Mouse (Mus musculus): ENCODE measurements around the gene Zfc3h1.

Gene Zfc3h1

DNA sequence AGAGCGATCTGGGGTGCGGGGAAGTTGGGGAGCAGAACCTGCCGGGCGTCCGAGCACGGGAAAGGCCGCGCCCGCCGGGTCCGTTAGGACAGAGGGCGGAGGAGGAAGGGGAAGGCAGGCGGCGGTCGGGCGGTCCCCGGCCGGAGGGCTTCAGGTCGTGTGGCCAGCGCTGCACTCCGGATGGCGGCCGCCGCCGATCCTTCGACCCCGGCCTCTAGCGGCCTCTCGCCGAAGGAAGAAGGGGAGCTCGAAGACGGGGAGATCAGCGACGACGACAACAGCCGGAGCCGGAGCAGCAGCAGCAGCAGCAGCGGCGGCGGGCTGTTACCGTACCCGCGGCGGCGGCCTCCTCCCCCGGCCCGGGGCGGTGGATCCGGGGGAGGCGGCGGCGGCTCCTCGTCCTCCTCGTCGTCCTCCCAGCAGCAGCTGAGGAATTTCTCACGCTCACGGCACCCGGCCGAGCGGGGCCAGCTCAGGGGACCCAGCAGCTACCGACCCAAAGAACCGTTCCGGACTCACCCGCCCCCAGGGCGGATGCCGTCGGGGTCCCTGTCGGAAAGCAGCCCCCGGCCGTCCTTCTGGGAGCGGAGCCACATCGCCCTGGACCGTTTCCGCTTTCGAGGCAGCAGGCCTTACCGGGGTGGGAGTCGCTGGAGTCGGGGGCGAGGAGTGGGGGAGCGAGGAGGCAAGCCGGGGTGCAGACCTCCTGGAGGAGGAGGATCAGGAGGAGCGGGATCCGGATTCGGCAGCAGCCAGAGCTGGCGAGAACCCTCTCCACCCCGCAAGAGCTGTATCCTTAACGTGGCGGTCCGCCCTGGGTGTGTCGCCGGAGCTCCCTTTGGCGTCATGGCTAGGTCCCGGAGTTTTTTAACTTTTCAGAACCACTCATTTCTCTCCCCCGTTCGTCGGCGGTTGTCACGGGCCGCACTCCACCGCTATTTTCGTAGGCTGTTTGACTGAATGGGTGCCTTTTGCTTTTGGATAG is 551 bp downstream of the Zfc3h1 start:
- peak; percentile 73 for DNase-seq

DNA sequence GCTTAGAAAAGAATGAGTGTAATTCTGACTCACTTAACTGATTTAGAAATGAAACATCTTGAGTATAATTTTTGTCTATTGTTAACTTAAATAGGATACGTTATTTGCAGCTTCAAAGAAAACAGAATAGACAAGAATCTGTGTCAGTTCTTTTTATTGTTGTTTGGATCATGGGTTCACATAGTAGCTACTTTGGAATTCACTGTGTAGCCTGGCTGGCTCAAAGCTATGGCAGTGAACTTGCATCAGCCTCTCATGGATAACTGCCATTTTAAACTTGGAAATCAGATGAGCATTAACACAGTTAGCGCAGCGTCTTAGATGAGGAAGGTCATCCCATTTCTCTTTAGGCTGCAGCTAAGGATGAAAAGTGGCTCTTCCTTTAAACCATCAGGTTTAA is 3.1 kb downstream of the Zfc3h1 start:
- DNase-seq: no peak

DNA sequence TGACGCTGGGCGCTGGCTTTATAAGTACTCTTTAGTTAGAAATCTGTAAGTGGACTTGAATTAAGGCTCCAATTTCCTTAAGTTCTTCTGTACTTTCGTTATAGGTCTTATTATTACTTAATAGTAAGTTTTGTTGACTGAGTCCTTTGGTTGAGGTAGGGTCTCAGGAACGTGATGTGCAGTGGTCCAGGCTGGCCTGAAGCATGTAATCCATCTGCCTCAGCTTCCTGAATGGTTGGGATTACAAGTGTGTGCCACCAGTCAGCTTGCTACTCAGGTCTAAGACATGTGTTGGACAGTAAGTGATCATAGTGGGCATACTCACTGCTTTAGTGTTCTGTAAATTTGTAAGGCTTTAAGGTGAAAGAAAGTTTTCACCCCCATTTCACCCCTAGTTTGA is 6.3 kb downstream of the Zfc3h1 start:
- no peak for DNase-seq

DNA sequence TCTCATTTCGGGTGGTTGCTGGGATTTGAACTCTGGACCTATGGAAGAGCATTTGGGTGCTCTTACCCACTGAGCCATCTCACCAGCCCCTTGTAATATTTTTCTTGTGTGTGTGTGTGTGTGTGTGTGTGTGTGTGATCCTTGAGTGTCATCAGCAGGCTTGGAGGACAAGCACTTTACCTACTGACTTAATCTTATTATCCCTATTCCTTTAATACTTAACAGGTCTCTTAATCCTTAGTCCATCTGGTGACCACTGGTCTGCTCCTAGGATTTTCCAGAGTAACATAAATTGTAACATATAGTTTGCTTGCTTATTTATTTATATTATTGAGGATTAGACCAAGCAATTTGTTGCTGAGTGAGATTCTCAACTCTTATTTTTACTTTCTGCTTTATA is 7.1 kb downstream of the Zfc3h1 start:
- DNase-seq: no peak

DNA sequence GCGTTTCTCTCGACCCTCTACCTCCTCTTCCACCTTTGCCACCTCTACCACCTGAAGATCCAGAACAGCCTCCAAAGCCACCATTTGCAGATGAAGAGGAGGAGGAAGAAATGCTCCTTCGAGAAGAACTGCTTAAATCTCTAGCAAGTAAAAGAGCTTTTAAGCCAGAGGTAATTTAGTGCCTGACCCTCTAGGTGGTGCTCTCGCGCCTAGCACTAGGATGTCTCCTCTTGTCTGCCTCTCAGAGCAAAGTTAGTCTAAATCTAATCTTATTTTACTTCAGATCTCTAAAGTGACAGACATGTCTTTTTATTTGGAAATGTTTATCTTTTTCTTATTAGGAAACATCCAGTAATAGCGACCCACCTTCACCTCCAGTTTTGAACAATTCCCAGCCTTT is 21.6 kb downstream of the Zfc3h1 start:
- DNase-seq: peak; percentile 58

DNA sequence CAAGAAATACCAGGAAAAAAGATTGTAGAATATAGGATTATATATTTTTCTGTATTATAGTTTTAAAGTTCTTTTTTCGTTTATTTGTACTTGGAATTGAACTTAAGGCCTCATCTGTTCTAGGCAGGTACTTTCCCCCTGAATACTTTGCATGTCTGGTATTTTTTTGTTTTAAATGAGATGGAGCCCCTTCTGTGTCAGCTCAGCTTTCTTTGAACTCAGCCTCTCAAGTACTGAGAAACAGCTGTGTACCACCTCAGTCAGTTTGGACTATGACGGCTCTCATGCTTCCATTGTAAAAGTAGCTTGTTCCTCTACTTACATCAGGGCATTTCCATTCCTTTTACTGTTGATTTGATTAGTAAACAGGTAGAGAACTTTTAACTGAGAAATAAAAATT is 28.7 kb downstream of the Zfc3h1 start:
- DNase-seq: no peak

DNA sequence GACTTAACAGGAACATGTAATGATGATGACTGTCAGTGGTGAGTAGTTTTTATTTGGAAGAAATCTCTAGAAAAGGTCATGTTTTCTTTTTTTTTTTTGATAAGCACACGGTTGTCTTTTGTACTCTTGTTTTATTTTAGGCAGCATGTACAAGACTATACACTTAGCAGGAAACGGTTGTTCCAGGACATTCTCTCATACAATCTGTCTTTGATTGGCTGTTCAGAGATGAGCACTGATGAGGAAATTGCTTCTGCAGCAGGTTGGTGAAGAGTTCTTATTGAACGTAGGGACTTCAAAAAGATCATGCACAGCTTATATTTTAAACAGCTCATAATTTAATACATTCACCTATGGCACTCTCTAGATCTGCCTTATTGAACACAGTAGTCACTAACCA is 29.3 kb downstream of the Zfc3h1 start:
- no peak for DNase-seq

DNA sequence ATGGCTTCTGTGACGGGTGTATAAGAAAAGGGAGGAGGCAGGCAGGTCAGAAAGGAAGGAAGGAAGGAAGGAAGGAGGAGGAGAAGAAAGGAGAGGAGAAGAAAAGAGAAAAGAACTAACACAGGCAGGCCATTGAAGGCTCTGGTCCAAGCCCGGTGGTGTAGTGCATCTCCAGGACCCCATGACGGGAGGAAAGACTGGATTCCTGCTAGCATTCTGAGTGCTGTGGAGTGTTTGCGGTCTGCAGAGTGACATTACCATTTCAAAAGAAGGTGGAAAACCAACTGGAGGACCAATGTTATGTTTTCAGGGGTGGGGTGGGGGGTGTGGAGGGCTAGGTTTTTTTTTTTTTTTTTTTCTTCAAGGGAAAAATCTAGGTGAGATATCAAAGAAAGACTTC is 37.2 kb downstream of the Zfc3h1 start:
- DNase-seq: no peak

DNA sequence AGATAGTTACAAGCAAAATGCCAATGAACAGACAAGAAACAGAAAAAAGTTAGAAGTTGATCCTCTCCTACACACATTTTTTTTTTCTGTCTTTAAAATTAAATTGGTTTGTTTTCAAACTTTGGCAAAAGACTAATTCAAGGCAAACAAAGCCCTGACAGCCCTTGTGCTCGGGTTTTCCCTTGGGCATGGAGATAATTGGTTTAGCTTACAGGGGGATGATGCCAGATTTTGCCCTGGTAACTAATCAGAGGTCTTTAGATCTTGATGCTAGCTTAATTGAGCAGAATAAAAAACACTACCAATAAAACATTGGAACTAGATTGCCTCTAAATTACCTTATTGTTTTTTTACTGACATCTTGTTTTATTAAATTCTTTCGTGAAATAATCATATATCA is 40.6 kb downstream of the Zfc3h1 start:
- no peak for DNase-seq

DNA sequence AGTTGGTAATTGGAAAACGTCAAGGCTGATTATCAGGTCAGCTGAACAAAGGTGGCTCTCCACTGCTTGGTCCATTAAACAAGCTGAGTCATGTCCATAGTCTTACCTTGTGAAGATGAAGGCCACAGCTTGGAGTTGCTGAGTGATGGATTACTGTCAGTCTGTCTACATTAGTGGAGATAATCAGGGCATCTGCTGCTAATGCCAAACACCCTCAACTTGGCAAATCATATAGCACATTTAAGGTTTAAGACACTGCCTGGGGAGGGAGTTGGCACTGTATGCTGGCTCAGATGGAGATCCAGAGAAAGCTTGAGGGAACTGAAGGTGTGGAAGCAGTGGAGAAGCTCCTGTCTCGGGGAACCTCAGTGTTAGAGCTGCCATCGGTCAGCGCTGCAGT is 52.5 kb downstream of the Zfc3h1 start:
- DNase-seq: no peak

DNA sequence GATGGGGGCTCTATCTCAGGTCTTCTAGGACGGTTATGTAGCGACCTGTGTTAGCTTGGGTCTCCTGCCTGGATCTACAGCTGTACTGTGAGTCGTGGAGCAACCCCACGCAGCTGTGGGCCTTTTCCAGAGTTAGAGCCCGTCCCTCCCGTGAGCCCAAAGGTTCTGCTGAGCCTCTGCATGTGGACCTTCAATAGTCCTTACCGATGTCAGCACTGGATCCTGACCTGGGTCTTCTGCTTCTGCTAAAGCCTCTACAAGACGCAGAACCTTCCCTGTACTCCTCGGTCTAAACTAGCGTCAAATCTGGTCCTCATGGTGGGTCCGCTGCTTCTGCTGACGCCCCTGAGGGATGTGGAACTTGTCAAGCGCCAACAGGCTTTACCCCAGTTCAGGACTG is 63.9 kb downstream of the Zfc3h1 start:
- no peak for DNase-seq

DNA sequence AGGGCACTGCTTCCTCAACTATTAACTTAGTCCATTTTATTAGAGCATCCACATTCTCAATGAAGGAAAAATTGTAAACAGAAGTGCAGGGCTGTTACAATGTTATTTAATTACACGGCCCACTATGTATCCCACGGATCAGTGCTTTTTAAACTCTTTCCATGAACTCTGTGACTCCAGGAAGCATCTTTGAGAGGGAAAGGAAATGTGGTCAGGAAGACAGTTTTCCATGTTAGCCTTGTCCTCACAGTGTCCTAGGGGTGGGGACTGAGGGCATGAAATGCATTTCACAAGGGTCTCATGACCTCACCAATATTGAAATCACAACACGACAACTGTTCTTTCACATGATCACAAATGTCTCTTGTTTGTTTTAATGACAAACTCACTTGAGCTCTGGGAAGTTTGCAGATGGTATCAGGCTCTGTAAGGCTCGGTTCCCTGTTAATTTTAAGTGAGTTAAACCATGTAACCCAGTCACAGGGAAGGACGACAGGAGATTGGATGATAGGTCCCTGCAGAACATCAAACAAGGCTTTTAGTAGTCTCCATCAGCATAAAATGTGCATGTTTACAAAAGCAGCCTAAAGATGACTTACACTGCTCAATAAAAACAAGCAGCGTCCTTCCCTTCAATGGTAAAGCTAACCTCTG is 72.7 kb downstream of the Zfc3h1 start:
- no peak for DNase-seq

DNA sequence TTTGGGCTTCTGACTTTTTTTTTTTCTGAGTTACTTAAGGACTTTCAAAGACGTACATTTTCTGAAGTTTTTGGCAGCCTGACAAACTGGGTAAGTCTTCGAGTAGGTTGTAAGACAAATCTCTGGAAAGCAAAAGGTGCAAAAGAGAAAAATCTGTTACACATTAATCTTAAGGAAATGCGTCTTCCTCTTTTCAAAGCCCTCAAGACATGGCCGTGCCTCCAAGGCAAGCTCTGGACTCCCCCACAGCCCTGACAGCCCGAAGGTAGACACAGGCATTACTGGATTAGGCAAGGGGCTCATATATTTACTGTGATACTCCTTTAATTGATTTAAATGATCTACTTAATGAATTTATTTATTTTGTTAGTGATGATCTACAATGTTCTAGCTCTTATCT is 77.9 kb downstream of the Zfc3h1 start:
- no peak for DNase-seq

DNA sequence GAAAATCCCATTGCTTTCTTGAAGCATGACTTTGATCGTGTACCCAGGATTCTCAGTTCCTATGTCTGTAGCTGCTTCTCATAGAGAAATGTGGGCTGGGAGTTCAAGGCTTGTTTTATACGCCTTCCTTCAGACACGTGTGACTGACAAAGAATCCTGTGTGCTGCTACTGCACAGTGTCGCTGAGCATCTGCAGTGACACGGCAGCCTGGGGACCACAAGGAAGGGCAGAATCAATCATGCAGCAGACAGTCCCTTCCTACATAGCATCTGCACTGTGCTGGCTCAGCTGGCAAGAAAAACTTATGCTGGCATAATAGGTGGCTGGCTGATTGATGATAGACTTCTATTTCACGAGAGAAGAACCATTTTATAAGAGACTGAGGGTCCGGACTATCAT is 80.3 kb downstream of the Zfc3h1 start:
- no peak for DNase-seq

DNA sequence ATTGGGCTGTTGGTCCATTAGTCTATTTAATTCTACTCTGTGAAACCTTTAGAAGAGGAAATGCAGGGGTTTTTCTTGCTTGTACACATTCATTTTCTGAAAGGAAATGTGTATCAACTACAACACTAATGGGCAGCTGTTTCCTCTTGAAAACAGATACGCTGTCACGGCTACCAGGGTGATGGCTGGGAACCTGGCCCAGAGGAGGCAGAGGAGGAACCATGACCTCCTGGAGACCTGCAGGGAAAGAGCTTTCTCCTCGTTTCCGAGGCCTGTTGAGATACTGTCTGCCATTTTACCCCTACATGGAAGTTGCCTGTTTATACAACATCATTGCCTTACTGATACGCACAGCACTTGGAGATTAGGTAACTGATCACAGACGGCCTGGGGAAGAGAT is 81.0 kb downstream of the Zfc3h1 start:
- DNase-seq: no peak

DNA sequence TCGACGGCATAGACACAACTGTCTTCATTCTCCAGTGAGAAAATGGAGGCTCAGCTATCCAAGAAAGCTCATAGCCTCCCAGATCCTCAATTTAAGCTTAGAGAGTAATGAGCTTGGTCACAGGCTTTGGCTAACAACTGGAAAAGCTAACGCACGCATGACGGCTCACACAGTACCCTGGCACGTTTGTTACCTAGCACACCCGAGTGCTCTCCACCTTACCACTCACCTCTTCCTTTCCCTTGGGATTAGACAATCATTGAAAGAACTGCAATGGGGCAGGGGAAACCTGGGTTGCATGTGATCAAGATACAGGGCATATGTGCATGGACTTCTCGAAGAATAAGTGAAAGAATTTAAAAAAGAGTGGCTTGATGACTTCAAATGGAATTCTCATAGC is 83.2 kb downstream of the Zfc3h1 start:
- no peak for DNase-seq

DNA sequence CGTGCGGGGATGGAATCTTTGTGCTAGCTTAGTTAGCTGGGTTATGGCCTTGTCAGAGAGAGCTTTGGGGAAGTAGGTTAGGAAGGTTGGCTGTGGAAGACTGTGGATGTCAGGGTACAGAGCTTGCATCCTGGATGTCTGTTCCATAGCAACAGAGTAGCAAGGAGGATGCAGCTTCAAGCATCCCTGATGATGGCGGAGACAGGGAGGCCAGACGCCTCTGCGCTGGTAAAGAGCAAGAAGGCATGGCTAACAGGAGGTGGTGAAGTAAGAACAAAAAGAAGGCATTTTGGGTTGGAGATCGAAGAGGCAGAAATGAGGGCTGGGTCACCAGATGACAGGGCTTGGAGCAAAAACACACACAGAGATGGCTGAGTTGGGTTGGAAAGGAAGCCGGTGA is 83.9 kb downstream of the Zfc3h1 start:
- no peak for DNase-seq

DNA sequence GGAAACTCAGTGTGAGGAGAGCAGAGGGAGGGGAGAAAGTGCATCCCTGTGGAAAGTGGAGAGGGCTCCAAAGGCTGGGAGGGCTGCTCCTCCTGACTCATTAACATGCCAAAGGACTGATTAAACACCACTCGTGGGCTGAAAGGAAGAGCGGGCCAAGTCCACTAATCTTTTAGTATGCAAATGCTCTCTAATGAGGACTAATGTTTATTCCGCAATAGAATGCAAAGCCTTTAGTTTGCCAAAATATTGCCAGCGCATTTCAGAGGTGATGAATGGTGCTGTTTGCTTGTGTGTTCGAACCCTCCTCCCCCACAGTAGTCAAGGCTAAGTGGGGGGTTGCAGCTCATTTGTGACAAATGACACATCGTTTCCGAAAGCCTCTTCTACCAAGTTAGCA is 84.3 kb downstream of the Zfc3h1 start:
- DNase-seq: no peak

DNA sequence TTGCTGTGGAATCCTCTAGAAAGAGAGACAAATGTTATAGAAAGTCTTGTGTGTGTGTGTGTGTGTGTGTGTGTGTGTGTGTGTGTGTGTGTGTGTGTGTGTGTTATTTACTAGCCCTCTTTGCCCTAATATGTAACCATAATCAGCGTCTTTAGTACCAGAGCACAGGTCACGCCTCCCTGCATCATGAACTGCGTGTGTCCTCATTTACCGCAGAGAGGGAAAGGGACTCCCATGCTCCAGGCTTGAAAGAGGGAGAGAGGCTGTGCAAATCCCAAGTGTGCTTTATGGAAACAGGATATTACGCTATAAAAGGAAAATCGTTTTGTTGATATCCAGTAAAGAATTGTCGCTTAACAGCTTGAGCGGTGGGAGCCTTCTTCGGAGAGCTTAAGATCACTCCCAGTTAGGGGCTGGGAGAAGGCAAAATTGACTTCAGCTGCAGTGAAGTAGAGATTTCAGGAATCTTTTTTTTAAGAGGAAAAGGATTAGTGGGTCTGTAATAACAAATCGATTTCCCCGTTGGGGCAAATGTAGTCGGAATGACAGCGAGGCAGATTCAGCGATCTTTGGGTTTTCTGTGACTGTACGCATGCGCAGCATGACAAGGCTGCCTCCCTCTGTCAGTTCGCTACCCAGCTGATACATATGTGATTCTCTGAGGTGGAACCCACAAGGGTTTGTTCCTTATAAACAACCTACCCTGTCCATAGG is 86.0 kb downstream of the Zfc3h1 start:
- DNase-seq: no peak

DNA sequence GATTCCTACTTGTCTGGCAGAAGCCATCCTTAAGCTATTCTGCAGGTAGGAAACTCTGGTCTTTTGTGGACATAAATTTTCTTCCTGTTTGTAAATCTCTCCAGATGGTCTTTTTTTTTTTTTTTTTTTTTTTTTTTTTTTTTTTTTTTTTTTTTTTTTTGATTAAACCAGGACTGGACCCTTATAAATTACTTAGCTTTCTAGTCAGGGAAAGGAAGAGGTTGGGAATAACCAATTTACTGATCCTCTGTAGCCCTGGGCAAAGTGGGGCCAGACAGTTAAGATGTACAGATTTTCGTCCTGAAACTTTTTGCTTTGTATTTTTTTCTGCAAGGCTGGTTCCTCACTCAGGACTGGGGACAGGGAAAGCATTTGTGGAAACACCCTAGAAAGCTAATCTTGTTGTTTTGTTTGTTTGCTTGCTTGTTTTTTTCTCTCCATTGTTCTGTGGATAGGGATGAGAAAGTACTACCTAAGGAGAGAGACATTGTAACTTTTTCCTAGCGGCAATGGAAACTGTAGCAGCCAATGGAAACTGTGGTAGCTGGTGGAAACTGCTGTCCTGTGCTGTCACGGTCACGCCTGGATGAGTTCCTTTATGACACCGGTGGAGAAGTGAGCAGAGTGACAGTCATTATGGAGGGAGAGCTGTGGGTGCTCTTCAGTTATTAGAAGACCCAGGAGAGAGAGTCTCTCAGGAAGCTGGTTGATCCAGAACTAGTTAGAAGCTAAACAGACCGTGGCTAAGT is 88.6 kb downstream of the Zfc3h1 start:
- no peak for DNase-seq

DNA sequence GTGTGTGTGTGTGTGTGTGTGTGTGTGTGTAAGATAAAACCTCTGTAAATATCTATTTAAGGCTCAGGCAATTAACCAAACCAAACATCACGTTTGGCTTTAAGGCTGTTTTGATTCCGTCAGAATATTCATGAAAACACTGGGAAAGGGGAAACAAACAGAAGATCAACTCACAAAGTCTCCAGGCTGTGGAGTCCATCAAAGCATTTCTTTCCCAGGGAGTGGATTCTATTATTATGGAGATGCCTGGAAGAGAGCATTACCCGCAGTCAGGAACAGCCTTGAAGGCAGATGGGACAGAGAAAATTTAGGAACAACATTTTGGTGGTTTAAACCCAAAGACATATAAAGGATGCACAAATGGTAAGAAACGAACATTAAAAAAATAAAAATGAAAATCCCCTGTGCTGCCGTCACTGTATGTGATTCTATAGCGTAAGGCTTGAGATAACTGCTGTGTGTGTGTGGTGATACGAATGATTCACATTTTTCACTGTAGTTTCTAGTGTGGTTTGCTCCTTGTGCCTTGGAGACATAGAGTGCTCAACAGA is 90.3 kb downstream of the Zfc3h1 start:
- DNase-seq: no peak

DNA sequence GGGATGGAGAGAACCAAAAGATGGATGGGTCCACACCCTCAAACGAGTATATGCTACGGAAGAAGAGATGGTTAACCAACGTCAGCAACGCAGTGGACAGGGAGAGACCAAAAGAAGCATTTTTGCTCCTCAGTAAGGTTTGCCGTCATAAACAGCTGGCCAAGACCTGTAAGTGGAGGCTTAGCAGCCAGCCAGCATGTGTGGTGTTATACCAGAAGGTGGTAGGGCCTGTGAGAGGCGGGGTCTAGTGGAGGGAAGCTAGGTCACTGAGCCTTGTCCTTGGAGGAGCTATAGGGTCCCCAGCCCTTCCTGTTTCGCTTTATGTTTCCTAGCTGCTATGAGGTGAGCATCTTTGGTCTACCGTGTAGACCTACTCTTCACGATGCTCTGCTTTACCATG is 91.7 kb downstream of the Zfc3h1 start:
- DNase-seq: no peak

Measured in thymus, postnatal 25 days (tissue).